Mouse (Mus musculus): ENCODE measurements around the gene Tbca.

- TF ChIP-seq ZC3H11A (IDR thresholded peaks at IDR 0.05; ENCODE audit: borderline replicate concordance, low read depth, low read length) (no peak), CHD2 (IDR thresholded peaks at IDR 0.05; ENCODE audit: low read depth, low read length) (no peak), MAFK (IDR thresholded peaks at IDR 0.05; ENCODE audit: insufficient read depth, low read depth, low read length) (no peak)
These were observed 79.8 kb downstream of the Tbca start for GRCm38 (mm10) chr13:94868478-94868950.

Data from ES-E14 (cell line).